Mouse (Mus musculus): ENCODE data around the gene Gm11549. TPM values are rescaled to one million over a fixed set of nuclear protein-coding genes. Genes with fewer than 3 reads are reported as not detected.

The Gm11549 gene
- total RNA-seq, 1 experiment = not detected

GRCm38 (mm10) chr3:36557601-36558000 is 36.0 kb upstream of the Gm11549 start:
- in situ Hi-C loops (cut with MboI; ENCODE audit: low sequenced_read_pairs in 2 of 2, unreplicated experiment in 2 of 2) = no loop called here
- no peak for DNase-seq (ENCODE audit: low read depth, low spot score)
- TF ChIP-seq HCFC1 (IDR thresholded peaks at IDR 0.05; ENCODE audit: borderline replicate concordance, insufficient read depth, low read length) = no peak
- TF ChIP-seq MAFK (IDR thresholded peaks at IDR 0.05; ENCODE audit: insufficient read depth, low read depth, low read length) = no peak
- TF ChIP-seq CHD2 (IDR thresholded peaks at IDR 0.05; ENCODE audit: low read depth, low read length) = no peak
- TF ChIP-seq ZNF384 (IDR thresholded peaks at IDR 0.05; ENCODE audit: low read depth, low read length) = no peak
- no peak for TF ChIP-seq ZC3H11A (IDR thresholded peaks at IDR 0.05; ENCODE audit: borderline replicate concordance, low read depth, low read length)
- Histone ChIP-seq H3K9ac (ENCODE audit: insufficient read depth, low read depth, low read length, poor library complexity, severe bottlenecking) (no peak overlapping the region), H3K36me3 (ENCODE audit: control insufficient read depth, insufficient read depth, low read length, poor library complexity, severe bottlenecking) (peaks cover 16% of the 10 kb centered on the region), H3K4me3 (ENCODE audit: insufficient read depth in 1 of 2, low read depth in 1 of 2, low read length in 2 of 2, poor library complexity in 1 of 2, severe bottlenecking in 1 of 2) (no peak overlapping the region), H3K27ac (ENCODE audit: insufficient read depth, low read depth, low read length, poor library complexity, severe bottlenecking) (no peak overlapping the region), H3K4me1 (ENCODE audit: control insufficient read depth in 2 of 2, insufficient read depth in 2 of 2, low read length in 2 of 2, poor library complexity in 1 of 2) (no peaks in the 10 kb centered on the region), H3K9me3 (ENCODE audit: control insufficient read depth, insufficient read depth, low read depth, low read length) (no peaks in the 10 kb centered on the region)

- Histone ChIP-seq H3K4me3 (ENCODE audit: insufficient read depth in 1 of 2, low read depth in 1 of 2, low read length in 2 of 2, poor library complexity in 1 of 2, severe bottlenecking in 1 of 2) (peak within 1 kb of the TSS; percentile 88 to 91), H3K36me3 (ENCODE audit: control insufficient read depth, insufficient read depth, low read length, poor library complexity, severe bottlenecking) (peaks cover 11% of the 10 kb centered on the region), H3K4me1 (ENCODE audit: control insufficient read depth in 2 of 2, insufficient read depth in 2 of 2, low read length in 2 of 2, poor library complexity in 1 of 2) (peaks cover 0 to 3% of the 10 kb centered on the region in 2 experiments; a peak in 1 of 4 replicates), H3K9me3 (ENCODE audit: control insufficient read depth, insufficient read depth, low read depth, low read length) (no peaks in the 10 kb centered on the region), H3K9ac (ENCODE audit: insufficient read depth, low read depth, low read length, poor library complexity, severe bottlenecking) (peak within 1 kb of the TSS; percentile 95), H3K27ac (ENCODE audit: insufficient read depth, low read depth, low read length, poor library complexity, severe bottlenecking) (no peak within 1 kb of the TSS)
- peak; percentile 76 for DNase-seq (ENCODE audit: low read depth, low spot score)
- in situ Hi-C loops (cut with MboI; ENCODE audit: low sequenced_read_pairs in 2 of 2, unreplicated experiment in 2 of 2) = no loop called here
- TF ChIP-seq ZC3H11A (IDR thresholded peaks at IDR 0.05; ENCODE audit: borderline replicate concordance, low read depth, low read length) (no peak), HCFC1 (IDR thresholded peaks at IDR 0.05; ENCODE audit: borderline replicate concordance, insufficient read depth, low read length) (0 out of 2 replicates have a peak, but pooled peaks have one; percentile 66), CHD2 (IDR thresholded peaks at IDR 0.05; ENCODE audit: low read depth, low read length) (no peak)
Observed at GRCm38 (mm10) chr3:36552406-36553047, 30.9 kb upstream of the Gm11549 start, which contains the start of gene Exosc9. TSS of gene Exosc9 (plus strand) at chr3:36552606.

DNA sequence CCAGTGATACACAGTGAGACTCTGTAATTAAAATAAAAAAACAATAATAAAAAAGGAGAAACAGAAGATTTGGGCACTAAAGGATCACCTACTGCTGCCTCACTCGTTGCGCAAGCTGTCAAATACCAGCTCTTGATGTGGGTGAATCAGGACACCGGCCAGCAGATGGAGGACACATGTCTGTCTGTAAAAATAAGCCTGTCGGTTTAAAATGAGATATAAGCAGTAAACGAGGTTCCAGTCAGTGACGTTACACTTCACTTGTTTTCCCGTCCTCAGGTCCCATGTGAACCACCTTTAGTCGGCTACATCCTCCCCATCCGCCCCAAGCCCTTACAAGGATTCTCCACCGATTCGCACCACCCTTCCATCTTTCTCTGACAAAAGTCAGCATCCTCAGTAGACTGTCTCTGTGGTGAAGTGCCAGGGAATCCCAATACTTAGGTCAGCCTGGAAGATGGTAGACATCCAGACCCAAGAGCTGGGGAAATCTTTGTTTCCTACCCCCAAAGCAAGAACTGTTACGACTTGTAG is 30.3 kb upstream of the Gm11549 start:
- Histone ChIP-seq H3K27ac (ENCODE audit: insufficient read depth, low read depth, low read length, poor library complexity, severe bottlenecking) (no peak overlapping the region), H3K9ac (ENCODE audit: insufficient read depth, low read depth, low read length, poor library complexity, severe bottlenecking) (no peak overlapping the region), H3K4me1 (ENCODE audit: control insufficient read depth in 2 of 2, insufficient read depth in 2 of 2, low read length in 2 of 2, poor library complexity in 1 of 2) (peaks cover 0 to 3% of the 10 kb centered on the region in 2 experiments; a peak in 1 of 4 replicates), H3K36me3 (ENCODE audit: control insufficient read depth, insufficient read depth, low read length, poor library complexity, severe bottlenecking) (peaks cover 6% of the 10 kb centered on the region), H3K4me3 (ENCODE audit: insufficient read depth in 1 of 2, low read depth in 1 of 2, low read length in 2 of 2, poor library complexity in 1 of 2, severe bottlenecking in 1 of 2) (peak overlapping the region; percentile 4 to 91; a peak in 3 of 4 replicates), H3K9me3 (ENCODE audit: control insufficient read depth, insufficient read depth, low read depth, low read length) (no peaks in the 10 kb centered on the region)
- no peak for DNase-seq (ENCODE audit: low read depth, low spot score)
- in situ Hi-C loops (cut with MboI; ENCODE audit: low sequenced_read_pairs in 2 of 2, unreplicated experiment in 2 of 2) = no loop called here
- no peak for TF ChIP-seq MAFK (IDR thresholded peaks at IDR 0.05; ENCODE audit: insufficient read depth, low read depth, low read length)
- TF ChIP-seq CHD2 (IDR thresholded peaks at IDR 0.05; ENCODE audit: low read depth, low read length) = no peak
- TF ChIP-seq ZNF384 (IDR thresholded peaks at IDR 0.05; ENCODE audit: low read depth, low read length) = no peak
- no peak for TF ChIP-seq HCFC1 (IDR thresholded peaks at IDR 0.05; ENCODE audit: borderline replicate concordance, insufficient read depth, low read length)
- TF ChIP-seq ZC3H11A (IDR thresholded peaks at IDR 0.05; ENCODE audit: borderline replicate concordance, low read depth, low read length) = no peak

GRCm38 (mm10) chr3:36551343-36551742 is 29.7 kb upstream of the Gm11549 start:
- Histone ChIP-seq H3K9ac (ENCODE audit: insufficient read depth, low read depth, low read length, poor library complexity, severe bottlenecking) (no peak overlapping the region), H3K4me1 (ENCODE audit: control insufficient read depth in 2 of 2, insufficient read depth in 2 of 2, low read length in 2 of 2, poor library complexity in 1 of 2) (peaks cover 0 to 3% of the 10 kb centered on the region in 2 experiments; a peak in 1 of 4 replicates), H3K27ac (ENCODE audit: insufficient read depth, low read depth, low read length, poor library complexity, severe bottlenecking) (no peak overlapping the region), H3K36me3 (ENCODE audit: control insufficient read depth, insufficient read depth, low read length, poor library complexity, severe bottlenecking) (peaks cover 6% of the 10 kb centered on the region), H3K9me3 (ENCODE audit: control insufficient read depth, insufficient read depth, low read depth, low read length) (no peaks in the 10 kb centered on the region), H3K4me3 (ENCODE audit: insufficient read depth in 1 of 2, low read depth in 1 of 2, low read length in 2 of 2, poor library complexity in 1 of 2, severe bottlenecking in 1 of 2) (no peak overlapping the region)
- TF ChIP-seq HCFC1 (IDR thresholded peaks at IDR 0.05; ENCODE audit: borderline replicate concordance, insufficient read depth, low read length) = no peak
- no peak for TF ChIP-seq MAFK (IDR thresholded peaks at IDR 0.05; ENCODE audit: insufficient read depth, low read depth, low read length)
- no peak for TF ChIP-seq CHD2 (IDR thresholded peaks at IDR 0.05; ENCODE audit: low read depth, low read length)
- no peak for TF ChIP-seq ZC3H11A (IDR thresholded peaks at IDR 0.05; ENCODE audit: borderline replicate concordance, low read depth, low read length)
- TF ChIP-seq ZNF384 (IDR thresholded peaks at IDR 0.05; ENCODE audit: low read depth, low read length) = no peak
- DNase-seq (ENCODE audit: low read depth, low spot score) = no peak
- in situ Hi-C loops (cut with MboI; ENCODE audit: low sequenced_read_pairs in 2 of 2, unreplicated experiment in 2 of 2) = no loop called here
